Mouse (Mus musculus): ENCODE data around the gene Brd7.

The Brd7 gene

GRCm38 (mm10) chr8:88309881-88310280 is 52.1 kb downstream of the Brd7 start:
- DNase-seq (ENCODE audit: low spot score): no peak

GRCm38 (mm10) chr8:88309274-88309873 is 52.6 kb downstream of the Brd7 start:
- no peak for DNase-seq (ENCODE audit: low spot score)

DNA sequence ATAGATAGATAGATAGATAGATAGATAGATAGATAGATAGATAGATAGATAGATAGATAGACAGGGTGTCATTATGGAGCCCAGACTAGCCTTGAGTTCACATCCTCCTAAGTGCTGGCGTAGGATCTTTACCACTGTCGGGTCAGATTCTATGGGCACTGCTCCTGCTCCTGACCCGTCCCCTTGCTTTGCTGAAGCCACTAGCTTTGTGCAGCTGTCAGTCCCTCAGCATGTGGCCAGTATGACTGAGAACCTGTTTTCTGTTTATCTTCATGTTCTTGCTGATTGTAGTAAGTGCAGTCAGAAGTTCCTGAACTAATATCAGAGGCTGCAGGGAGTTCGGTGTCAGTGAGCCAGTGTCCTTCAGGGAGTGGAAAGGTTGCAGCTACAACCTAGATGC is 54.3 kb downstream of the Brd7 start:
- no peak for DNase-seq (ENCODE audit: low spot score)

- peak; percentile 31 for DNase-seq (ENCODE audit: low spot score)
Observed at GRCm38 (mm10) chr8:88306511-88306910, 55.5 kb downstream of the Brd7 start.

DNA sequence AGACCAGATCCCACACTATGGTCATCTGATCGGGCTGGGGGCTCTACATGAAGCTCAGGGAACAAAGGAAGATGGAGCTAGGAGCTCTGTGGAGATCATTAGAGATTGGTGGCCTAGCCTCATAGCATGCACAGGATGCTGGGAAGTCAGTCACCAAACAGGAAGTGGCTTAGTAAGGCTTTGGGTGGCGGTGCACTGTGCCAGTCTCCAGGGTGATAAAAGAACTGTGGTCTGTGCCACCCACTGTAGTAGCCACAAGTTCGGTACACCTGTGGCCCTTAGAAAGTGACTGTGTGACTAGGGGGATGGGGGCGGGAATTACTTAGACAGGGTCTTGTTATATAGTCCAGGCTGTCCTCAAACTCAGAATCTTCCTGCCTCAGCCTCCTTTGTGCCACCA is 56.2 kb downstream of the Brd7 start:
- no peak for DNase-seq (ENCODE audit: low spot score)

DNA sequence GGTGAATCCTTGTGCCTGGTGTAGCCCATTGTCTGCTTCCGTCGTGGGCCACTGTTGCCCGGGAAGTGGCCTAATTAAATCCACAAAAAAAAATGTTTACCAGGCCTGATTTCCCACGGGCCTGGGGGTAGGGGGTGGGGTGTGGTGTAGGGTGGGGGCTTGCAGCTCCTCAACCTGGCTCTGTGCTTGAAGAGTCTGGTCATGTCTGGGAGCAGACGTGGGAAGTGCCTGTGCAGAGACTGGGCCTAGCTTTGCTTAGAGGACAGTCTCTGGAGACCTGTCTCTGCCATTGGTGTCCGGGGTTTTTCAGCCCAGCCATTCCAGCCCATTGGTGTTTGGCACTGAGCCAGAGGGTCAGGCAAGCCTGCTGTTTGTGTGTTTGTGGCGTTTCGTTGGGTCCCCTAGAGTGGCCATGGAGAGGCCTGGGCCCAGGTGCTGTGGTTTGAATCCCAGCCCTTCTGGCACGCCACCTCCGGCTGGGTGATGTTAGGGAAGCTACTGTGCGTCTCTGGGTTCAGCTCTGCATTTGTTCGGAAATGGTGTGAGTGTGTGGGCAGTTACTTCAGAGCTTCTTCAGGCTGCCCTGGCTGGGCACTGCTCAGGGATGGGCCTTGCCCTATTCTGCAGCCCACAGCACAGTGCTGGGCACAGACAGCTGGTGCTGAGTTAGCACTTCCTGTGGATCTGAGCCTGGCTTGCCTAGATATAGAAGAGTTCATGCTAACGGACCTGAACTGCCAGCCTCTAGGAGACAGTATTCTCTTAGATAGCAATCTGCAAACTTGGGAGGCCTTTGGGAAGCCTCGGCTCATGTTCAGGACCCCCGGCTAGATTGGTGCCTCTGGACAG is 60.2 kb downstream of the Brd7 start:
- no peak for DNase-seq (ENCODE audit: low spot score)

DNA sequence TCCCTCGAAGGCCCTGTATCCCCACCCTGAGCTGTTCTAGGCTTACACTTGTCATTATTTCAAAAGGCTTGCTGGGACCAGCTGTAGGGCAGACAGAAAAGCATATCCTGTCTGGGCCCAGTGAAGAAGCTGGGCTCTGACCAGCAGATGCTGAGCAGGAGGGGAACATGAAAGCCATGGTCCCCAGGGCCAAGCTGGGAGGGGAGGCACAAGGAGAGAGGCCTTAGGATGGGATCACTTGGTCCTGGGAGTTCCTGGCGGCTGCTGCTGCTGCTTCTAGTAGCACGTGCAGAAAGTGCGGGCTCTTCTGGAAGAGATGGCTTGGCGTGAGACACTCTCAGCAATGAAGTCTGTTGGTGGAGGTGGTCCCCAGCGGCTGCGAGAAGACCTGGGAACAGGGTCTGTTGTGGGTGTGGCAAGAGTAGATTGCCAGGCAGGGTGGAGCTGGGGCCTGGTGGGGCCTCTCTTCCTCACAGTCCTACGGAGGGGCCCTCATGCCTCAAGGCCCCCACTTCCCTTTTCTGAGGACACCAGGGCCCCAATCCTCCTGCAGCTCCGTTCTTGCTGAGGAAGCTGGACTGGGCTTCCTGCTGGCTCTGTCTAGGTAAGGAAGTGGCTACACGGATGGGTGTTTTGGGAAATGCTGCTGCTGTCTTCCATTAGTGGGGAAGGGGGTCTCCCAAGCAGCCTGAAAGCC is 61.9 kb downstream of the Brd7 start:
- DNase-seq (ENCODE audit: low spot score): no peak

DNA sequence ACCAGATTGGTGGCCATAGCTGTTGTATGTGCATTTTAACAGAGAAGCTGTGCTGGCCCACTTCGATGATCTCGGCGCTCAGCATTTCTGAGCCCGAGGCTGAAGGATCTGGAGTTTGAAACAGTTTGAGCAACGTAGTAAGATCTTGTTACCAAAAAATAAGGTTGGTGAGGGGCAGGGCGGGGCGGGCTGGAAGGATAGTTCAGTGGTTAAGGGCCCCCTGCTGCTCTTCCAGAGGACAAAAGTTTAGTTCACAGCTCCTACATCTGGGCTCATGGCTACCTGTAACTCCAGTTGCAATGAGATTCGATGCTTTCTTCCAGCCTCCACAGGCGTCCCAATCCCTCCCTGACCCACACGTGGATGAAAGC is 63.3 kb downstream of the Brd7 start:
- no peak for DNase-seq (ENCODE audit: low spot score)

DNA sequence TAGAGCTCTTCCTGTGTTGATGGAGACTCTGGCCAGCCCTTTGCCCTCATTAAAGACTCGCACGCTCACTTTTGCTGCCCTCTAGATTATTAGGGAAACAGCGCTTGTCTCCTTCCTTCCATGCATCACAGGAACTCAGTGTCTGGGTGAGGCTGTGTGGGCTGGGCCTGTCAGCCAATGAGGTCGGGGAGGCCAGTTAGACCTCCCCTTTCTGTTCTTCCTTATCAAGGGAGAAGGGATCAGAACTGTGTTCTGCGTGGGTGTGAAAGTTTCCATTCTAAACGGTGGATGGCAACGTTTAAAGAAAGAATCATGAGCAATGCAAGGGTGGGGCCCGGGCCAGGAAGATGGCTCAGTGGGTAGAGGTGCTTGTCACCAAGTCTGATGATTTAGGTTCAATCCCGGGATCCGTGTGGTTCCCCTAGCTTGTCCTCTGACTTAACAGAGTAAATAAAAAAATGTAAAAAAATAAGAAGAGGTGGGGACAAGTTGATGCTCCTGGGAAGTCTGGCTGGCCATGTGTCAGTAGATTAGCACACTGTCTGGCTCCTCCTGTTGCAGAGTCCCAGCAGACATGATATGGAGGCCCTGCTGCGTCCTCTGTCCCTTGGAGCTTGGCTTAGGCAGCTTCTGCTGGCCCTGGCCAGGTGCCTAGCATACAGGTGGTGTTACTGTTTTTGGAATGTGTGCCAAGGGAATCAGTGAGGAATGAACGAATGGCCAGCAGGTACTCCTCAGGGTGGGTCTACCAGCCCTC is 63.8 kb downstream of the Brd7 start:
- DNase-seq (ENCODE audit: low spot score): peak; percentile 38

DNA sequence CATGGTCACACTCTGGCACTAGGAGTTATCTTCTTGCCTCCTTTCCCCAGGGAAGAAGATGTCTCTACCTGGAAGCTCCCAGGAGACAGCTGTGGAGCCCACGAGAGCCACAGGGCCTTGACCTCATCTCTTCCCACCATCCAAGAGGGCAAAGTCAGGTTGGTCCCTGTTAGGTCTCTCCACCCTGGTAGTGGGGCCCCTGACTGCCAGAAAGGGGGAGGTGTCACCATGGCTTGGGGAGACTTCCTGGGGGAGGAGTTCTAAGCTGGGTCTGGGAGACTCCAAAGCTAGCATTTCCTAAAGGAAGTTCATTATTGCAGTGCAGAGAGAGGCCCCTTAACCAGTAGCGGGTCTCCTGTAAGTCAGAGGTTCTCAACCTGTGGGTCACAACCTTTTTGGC is 67.0 kb downstream of the Brd7 start:
- no peak for DNase-seq (ENCODE audit: low spot score)

DNA sequence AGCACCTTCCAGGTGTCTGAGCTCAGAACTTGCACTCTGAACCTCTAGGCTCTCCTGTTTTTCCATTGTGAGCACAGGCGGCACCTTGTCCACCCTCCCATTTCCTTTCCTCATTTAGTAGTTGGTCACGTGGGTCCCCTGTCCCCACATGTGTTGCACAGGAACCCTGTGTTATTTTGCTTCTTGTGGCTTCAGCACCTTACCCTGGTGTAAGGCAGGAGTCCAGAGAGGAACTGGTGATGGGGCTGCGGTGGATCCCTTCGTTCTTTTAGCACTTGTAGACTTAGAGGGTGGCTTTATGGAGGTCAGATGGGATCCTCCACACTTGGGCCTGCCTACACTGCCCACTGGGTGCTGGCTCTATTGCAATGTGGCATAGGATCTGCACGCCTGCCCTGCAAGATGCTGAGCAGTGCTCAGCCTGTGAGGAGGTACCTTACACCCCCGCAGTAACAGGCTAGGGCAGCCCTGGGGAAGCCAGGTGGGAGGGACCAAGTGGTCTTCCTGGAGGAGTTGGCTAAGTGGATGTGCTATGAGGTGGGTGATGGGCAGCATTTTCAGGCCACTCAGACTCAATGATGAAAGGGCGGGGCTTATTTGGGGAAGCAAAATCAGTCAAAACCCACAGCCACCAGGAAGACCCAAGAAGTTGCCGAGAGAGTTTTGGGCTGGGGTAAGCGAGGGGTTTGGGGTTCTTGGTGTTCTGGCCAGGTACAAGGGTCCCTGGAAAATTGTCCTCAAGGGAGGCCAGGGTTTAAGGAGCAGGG is 68.2 kb downstream of the Brd7 start:
- DNase-seq (ENCODE audit: low spot score): no peak

DNA sequence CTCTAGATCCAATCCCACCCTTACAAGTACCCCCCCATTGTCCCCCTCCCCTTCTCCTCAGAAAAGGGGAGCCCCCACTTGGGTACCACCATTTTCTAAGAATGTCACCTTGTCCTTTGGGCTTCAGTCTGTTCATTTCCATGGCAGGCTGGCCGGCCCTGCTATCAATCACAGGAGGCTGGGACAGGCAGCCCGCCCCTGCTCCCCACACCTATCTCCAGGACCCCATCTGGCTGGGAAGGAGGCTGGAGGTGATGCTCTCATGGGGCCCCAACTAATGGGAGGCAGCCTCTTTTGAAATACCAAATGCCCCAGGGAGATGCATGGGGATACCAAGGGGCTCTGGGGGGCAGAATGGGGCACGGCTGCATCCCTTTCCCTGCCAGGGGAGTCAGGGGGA is 69.1 kb downstream of the Brd7 start:
- no peak for DNase-seq (ENCODE audit: low spot score)

- no peak for DNase-seq (ENCODE audit: low spot score)
Observed at GRCm38 (mm10) chr8:88291305-88291690, 70.7 kb downstream of the Brd7 start.

GRCm38 (mm10) chr8:88290326-88291304 is 71.4 kb downstream of the Brd7 start:
- no peak for DNase-seq (ENCODE audit: low spot score)

GRCm38 (mm10) chr8:88289901-88290300 is 72.1 kb downstream of the Brd7 start:
- no peak for DNase-seq (ENCODE audit: low spot score)

GRCm38 (mm10) chr8:88288622-88289242 is 73.3 kb downstream of the Brd7 start:
- no peak for DNase-seq (ENCODE audit: low spot score)

DNA sequence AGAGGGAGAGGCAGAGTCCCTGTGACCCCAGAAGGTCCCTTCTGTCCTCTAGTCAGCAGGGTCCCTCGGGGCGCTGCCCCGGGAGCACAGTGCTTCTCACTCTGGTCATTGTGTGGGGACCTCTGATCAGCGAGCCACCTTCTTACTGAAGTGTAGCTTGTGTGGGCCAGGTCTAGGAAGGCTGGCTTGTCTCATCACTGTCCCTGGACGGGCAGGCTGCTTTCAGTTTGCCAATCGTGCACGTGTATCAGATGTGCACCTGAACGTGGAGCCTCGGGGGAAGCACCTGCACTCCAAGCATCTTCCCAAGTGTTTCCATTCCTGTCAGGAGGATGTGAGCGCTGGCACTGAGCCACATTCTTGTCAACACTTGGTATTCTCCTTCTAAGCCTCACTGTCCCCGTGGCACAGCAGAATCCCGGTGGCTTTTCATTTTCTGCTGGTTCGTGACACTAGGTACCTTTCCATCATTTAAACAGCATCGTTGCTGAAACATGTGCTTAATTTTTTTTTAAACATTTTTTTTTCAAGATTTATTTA is 75.5 kb downstream of the Brd7 start:
- DNase-seq (ENCODE audit: low spot score): no peak

DNA sequence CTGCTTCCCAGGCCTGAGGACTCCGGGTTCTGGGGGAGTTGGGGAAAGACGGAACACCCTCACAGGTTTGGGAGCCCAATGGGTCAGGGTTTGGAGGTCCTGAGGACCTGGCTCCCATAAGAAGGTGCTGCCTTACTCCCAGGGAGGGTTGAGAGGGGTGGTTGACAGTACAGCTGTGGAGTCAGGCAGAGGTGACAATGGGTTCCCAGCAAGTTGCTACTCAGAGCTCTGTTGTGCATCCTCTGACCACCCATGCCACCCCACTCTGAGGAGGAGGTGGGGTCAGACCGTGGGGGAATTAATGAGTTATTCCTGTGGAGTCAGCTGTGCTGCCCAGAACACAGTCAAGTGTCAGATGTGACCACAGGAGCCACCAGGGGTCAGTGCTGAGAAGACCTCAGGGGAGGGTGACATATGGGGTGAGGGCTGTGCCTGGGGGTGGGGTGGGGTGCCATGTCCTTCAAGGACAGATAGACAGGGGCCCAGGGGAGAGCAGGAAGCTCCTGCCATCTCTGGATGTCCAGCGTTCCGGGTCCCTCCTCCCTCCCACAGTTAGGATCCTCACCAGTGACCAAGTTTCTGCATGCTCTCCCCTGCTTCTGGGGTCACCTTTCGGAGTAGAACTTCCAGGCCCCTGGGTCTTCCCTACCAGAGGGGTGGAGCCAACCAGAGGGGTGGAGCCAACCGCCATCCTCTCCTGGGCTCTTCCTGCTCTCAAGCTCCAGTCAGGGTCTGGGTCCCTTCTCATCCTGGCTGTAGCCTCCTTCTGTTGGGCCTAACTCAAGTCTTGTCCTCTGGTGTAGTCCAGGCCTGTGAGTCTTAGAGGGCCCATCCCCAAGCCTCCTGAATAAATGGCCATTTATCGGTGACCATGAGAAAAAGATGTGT is 76.3 kb downstream of the Brd7 start:
- no peak for DNase-seq (ENCODE audit: low spot score)

GRCm38 (mm10) chr8:88284738-88285137 is 77.3 kb downstream of the Brd7 start:
- no peak for DNase-seq (ENCODE audit: low spot score)

Data from embryo, embryonic 10.5 days (tissue).